Comparison of ENCODE assay signal across 8 mouse cellular contexts in genomic region chr13:25055111-25055554, GRCm38 (mm10). TPM values are rescaled to one million over a fixed set of nuclear protein-coding genes. Genes with fewer than 3 reads are reported as not detected.
A peak's percentile ranks its signal among the peaks of the same experiment; 100 is the strongest.
DNase-seq lines count a peak whose midpoint lies in the region; TF ChIP-seq lines count a peak whose summit lies in the region.

No protein-coding gene starts in this region.

- H3K27ac ChIP-seq in left cerebral cortex, adult 2 months, result peak overlapping the region; percentile 41

- H3K4me3 ChIP-seq in left cerebral cortex, adult 2 months, result peak overlapping the region; percentile 62

- TF ChIP-seq CTCF in left cerebral cortex, adult 2 months (IDR thresholded peaks at IDR 0.05), result peak; percentile 46

- peak; percentile 20 to 31 for DNase-seq in adrenal gland, adult 18-20 months (ENCODE audit: low spot score in 2 of 2)
- DNase-seq in cerebellum, adult 9-10 months, result peak; percentile 26
- DNase-seq in frontal cortex, adult 2 months (ENCODE audit: extremely low spot score in 1 of 2, low spot score in 1 of 2), result peak; percentile 38 to 85
- DNase-seq in induced T-regulatory cell, adult 2 months (ENCODE audit: low read depth), result peak; percentile 63
- peak; percentile 74 to 75 for DNase-seq in left cerebral cortex, adult 2 months (ENCODE audit: extremely low spot score in 1 of 2, low spot score in 2 of 2)
- peak; percentile 35 for DNase-seq in lung, postnatal 25 days (ENCODE audit: low spot score)
- peak; percentile 83 to 86 for DNase-seq in right cerebral cortex, postnatal 10 days (ENCODE audit: low spot score in 2 of 2)
- no peak for DNase-seq in c-Kit-positive CD71-positive TER-119-positive erythroid progenitor cells, embryonic 14.5 days (ENCODE audit: low spot score)

- intact Hi-C loops in left cerebral cortex, adult 2 months (cut with DNase I), result loop anchor here (5.0 kb wide), 1 partner anchor 62 kb away; no protein-coding TSS in a partner anchor

RNA-seq across cellular contexts. Expression of gene Dcdc2a, which starts 0.7 kb away (rescaled TPM):
- total RNA-seq in adrenal gland, adult 18-20 months (2021), result under 1 TPM in 1 of 2 experiments, not detected in 1; 0.56 TPM
- 8.7 and 10.0 TPM in 2 replicates for polyA plus RNA-seq in frontal cortex, adult 2 months (2012; rRNA removed)
- 1 to 10 TPM; 5.0 to 5.1 TPM for total RNA-seq in left cerebral cortex, adult 2 months (2021)

RNA-seq across cellular contexts. Expression of gene Mrs2, which starts 35.0 kb away (rescaled TPM):
- total RNA-seq in adrenal gland, adult 18-20 months (2021), result 10 to 100 TPM; 50.1 to 61.3 TPM
- polyA plus RNA-seq in frontal cortex, adult 2 months (2012; rRNA removed), result 38.1 and 47.1 TPM in 2 replicates
- 10 to 100 TPM; 54.3 to 65.6 TPM for total RNA-seq in left cerebral cortex, adult 2 months (2021)
